Mouse (Mus musculus) hindbrain, embryonic 14.5 days (tissue): Measurements from ENCODE around the gene Klf11. TPM values are rescaled to one million over a fixed set of nuclear protein-coding genes. Genes with fewer than 3 reads are reported as not detected.

Source experiments
- ATAC-seq: fragments of 200-750 bp; cut with Nextera tagmentation; 2 replicates; pipeline ENCODE4 v1.8.0; 2017; ENCODE audit warnings: moderate number of reproducible peaks, mild to moderate bottlenecking, moderate TSS enrichment, moderate library complexity; ENCODE audit not compliant: low FRiP score
- DNase-seq: peaks from one replicate; pipeline ENCODE4 v3.0.0-alpha.2; 2015; ENCODE audit warnings: low spot score
- H3K27ac ChIP-seq: fragments of 300-500 bp; sonication (generic); 2 replicates; pipeline ENCODE4 v1.5.1; 2014; ENCODE audit warnings: mild to moderate bottlenecking, moderate library complexity
- H3K27me3 ChIP-seq: fragments of 300-500 bp; sonication (generic); 2 replicates; pipeline ENCODE4 v1.6.1; 2014; ENCODE audit warnings: mild to moderate bottlenecking, low read length, mixed read lengths; ENCODE audit not compliant: control insufficient read depth, insufficient read depth
- H3K36me3 ChIP-seq: fragments of 300-500 bp; sonication (generic); replicated peaks from 2 replicates; pipeline ENCODE4 v1.6.1; 2014; ENCODE audit not compliant: control insufficient read depth, insufficient read depth
- H3K4me1 ChIP-seq: fragments of 300-500 bp; sonication (generic); replicated peaks from 2 replicates; pipeline ENCODE4 v1.6.1; 2014; ENCODE audit warnings: antibody characterized with exemption, low read length, mixed read lengths; ENCODE audit not compliant: control insufficient read depth, insufficient read depth
- H3K4me2 ChIP-seq: fragments of 300-500 bp; sonication (generic); replicated peaks from 2 replicates; pipeline ENCODE4 v1.6.1; 2014; ENCODE audit warnings: mild to moderate bottlenecking, moderate library complexity
- H3K4me3 ChIP-seq: fragments of 300-500 bp; sonication (generic); replicated peaks from 2 replicates; pipeline ENCODE4 v1.5.1; 2014; ENCODE audit warnings: mild to moderate bottlenecking, low read length
- H3K9ac ChIP-seq: fragments of 300-500 bp; sonication (generic); 2 replicates; pipeline ENCODE4 v1.6.1; 2014
- H3K9me3 ChIP-seq: fragments of 300-500 bp; sonication (generic); 2 replicates; pipeline ENCODE4 v1.6.1; 2016; ENCODE audit warnings: low read length; ENCODE audit not compliant: control insufficient read depth
- WGBS: fragments of 180-500 bp; shearing (Covaris S2); extraction: QIAGEN DNeasy Blood & Tissue Kit; methylation state at CpG from one replicate; pipeline ENCODE4 v1.1.7; 2014; 5-methylcytosine and 5-hydroxymethylcytosine counted together
- polyA plus RNA-seq: library from polyadenylated mRNA; unstranded; fragments of >200 nt; fragmentation: Nextera tagmentation; extraction: Ambion mirVana; gene quantifications from 2 replicates; pipeline ENCODE4 v1.2.1, GENCODE M21; 2014

Gene Klf11
- polyA plus RNA-seq: 17.2 and 17.9 TPM in 2 replicates

GRCm38 (mm10) chr12:24651063-24651557 lies at the start of gene Klf11:
Klf11 (plus strand) TSS chr12:24651274.
- Histone ChIP-seq H3K9me3 (no peaks in the 10 kb centered on the region), H3K4me3 (peak within 1 kb of the TSS; percentile 92), H3K4me2 (peak within 1 kb of the TSS; percentile 70), H3K4me1 (peaks cover 23% of the 10 kb centered on the region), H3K27ac (peak within 1 kb of the TSS; percentile 96), H3K27me3 (no peaks in the 10 kb centered on the region; the same call in 1 of the 2 replicates), H3K36me3 (peaks cover 21% of the 10 kb centered on the region), H3K9ac (peak within 1 kb of the TSS; percentile 97)
- WGBS: under 1% methylated on average over 57 of the region's 68 CpGs
- DNase-seq: peak; percentile 97
- ATAC-seq: peak; percentile 94

- peak; percentile 60 for ATAC-seq
- Histone ChIP-seq H3K36me3 (no peaks in the 10 kb centered on the region), H3K9ac (no peak overlapping the region), H3K4me1 (no peaks in the 10 kb centered on the region), H3K4me3 (no peak overlapping the region), H3K27ac (no peak overlapping the region), H3K27me3 (no peaks in the 10 kb centered on the region), H3K4me2 (no peak overlapping the region), H3K9me3 (no peaks in the 10 kb centered on the region)
- peak; percentile 79 for DNase-seq
- WGBS: 41% methylated on average over 2 of the region's 2 CpGs
Measured at GRCm38 (mm10) chr12:24603266-24603665, 47.8 kb upstream of the Klf11 start.

- DNase-seq: no peak
- Histone ChIP-seq H3K27ac (no peak overlapping the region), H3K4me2 (no peak overlapping the region), H3K4me3 (no peak overlapping the region), H3K36me3 (no peaks in the 10 kb centered on the region), H3K9ac (no peak overlapping the region), H3K4me1 (no peaks in the 10 kb centered on the region), H3K9me3 (no peaks in the 10 kb centered on the region), H3K27me3 (no peaks in the 10 kb centered on the region)
- 63% methylated on average over 10 of the region's 10 CpGs for WGBS
- no peak for ATAC-seq
Measured at GRCm38 (mm10) chr12:24606166-24606565, 44.9 kb upstream of the Klf11 start.

- Histone ChIP-seq H3K36me3 (no peaks in the 10 kb centered on the region), H3K9ac (no peak overlapping the region), H3K4me2 (no peak overlapping the region), H3K27me3 (no peaks in the 10 kb centered on the region), H3K4me1 (no peaks in the 10 kb centered on the region), H3K9me3 (no peaks in the 10 kb centered on the region), H3K27ac (no peak overlapping the region), H3K4me3 (no peak overlapping the region)
- ATAC-seq (no peak), DNase-seq (no peak)
- 81% methylated on average over 6 of the region's 6 CpGs for WGBS
Measured at GRCm38 (mm10) chr12:24612591-24612990, 38.5 kb upstream of the Klf11 start.

- no peak overlapping the region for H3K4me2 ChIP-seq
- no peaks in the 10 kb centered on the region for H3K4me1 ChIP-seq
- ATAC-seq (no peak), DNase-seq (no peak)
- 80% methylated on average over 17 of the region's 17 CpGs for WGBS
- no peak overlapping the region for H3K4me3 ChIP-seq
- no peaks in the 10 kb centered on the region for H3K27me3 ChIP-seq
- no peak overlapping the region for H3K9ac ChIP-seq
- H3K36me3 ChIP-seq: no peaks in the 10 kb centered on the region
- H3K9me3 ChIP-seq: no peaks in the 10 kb centered on the region
- no peak overlapping the region for H3K27ac ChIP-seq
Measured at GRCm38 (mm10) chr12:24614452-24615075, 36.5 kb upstream of the Klf11 start.

- Histone ChIP-seq H3K4me1 (no peaks in the 10 kb centered on the region), H3K36me3 (no peaks in the 10 kb centered on the region), H3K27me3 (no peaks in the 10 kb centered on the region), H3K9ac (no peak overlapping the region), H3K4me2 (no peak overlapping the region), H3K4me3 (no peak overlapping the region), H3K27ac (no peak overlapping the region), H3K9me3 (no peaks in the 10 kb centered on the region)
- DNase-seq (no peak), ATAC-seq (no peak)
- 87% methylated on average over 3 of the region's 3 CpGs for WGBS
Measured at GRCm38 (mm10) chr12:24615140-24615539, 35.9 kb upstream of the Klf11 start.

- Histone ChIP-seq H3K27me3 (no peaks in the 10 kb centered on the region), H3K4me2 (no peak overlapping the region), H3K4me3 (no peak overlapping the region), H3K36me3 (no peaks in the 10 kb centered on the region), H3K4me1 (peaks cover 11% of the 10 kb centered on the region), H3K27ac (no peak overlapping the region), H3K9ac (no peak overlapping the region), H3K9me3 (no peaks in the 10 kb centered on the region)
- no peak for DNase-seq
- no peak for ATAC-seq
- 92% methylated on average over 4 of the region's 4 CpGs for WGBS
Measured at GRCm38 (mm10) chr12:24619436-24619835, 31.6 kb upstream of the Klf11 start.

- H3K9me3 ChIP-seq: no peaks in the 10 kb centered on the region
- H3K4me3 ChIP-seq: no peak overlapping the region
- H3K27ac ChIP-seq: no peak overlapping the region
- no peaks in the 10 kb centered on the region for H3K27me3 ChIP-seq
- no peak overlapping the region for H3K4me2 ChIP-seq
- H3K4me1 ChIP-seq: peaks cover 11% of the 10 kb centered on the region
- 54% methylated on average over 12 of the region's 12 CpGs for WGBS
- DNase-seq (peak; percentile 34), ATAC-seq (peak; percentile 67)
- H3K9ac ChIP-seq: no peak overlapping the region
- H3K36me3 ChIP-seq: no peaks in the 10 kb centered on the region
Measured at GRCm38 (mm10) chr12:24623486-24624251, 27.4 kb upstream of the Klf11 start.

GRCm38 (mm10) chr12:24626401-24626800 lies 24.7 kb upstream of the Klf11 start:
- peaks cover 11% of the 10 kb centered on the region for H3K4me1 ChIP-seq
- no peak overlapping the region for H3K4me2 ChIP-seq
- no peaks in the 10 kb centered on the region for H3K9me3 ChIP-seq
- H3K27ac ChIP-seq: no peak overlapping the region
- no peak for DNase-seq
- WGBS: 93% methylated on average over 5 of the region's 5 CpGs
- no peaks in the 10 kb centered on the region for H3K27me3 ChIP-seq
- no peak overlapping the region for H3K9ac ChIP-seq
- H3K4me3 ChIP-seq: no peak overlapping the region
- no peak for ATAC-seq
- no peaks in the 10 kb centered on the region for H3K36me3 ChIP-seq
